Mouse (Mus musculus) embryonic facial prominence, embryonic 10.5 days (tissue): Measurements from ENCODE around the gene Tmem200a. TPM values are rescaled to one million over a fixed set of nuclear protein-coding genes. Genes with fewer than 3 reads are reported as not detected.

Experiments
- DNase-seq: peaks from one replicate; pipeline ENCODE4 v3.0.0-alpha.2; 2017; ENCODE audit warnings: low spot score
- H3K27ac ChIP-seq: fragments of 300-500 bp; sonication (generic); replicated peaks from 2 replicates; pipeline ENCODE4 v1.5.1; 2016; ENCODE audit warnings: mild to moderate bottlenecking
- H3K27me3 ChIP-seq: fragments of 300-500 bp; sonication (generic); replicated peaks from 2 replicates; pipeline ENCODE4 v1.6.1; 2016; ENCODE audit warnings: low read depth, mild to moderate bottlenecking; ENCODE audit not compliant: poor library complexity, severe bottlenecking
- H3K36me3 ChIP-seq: fragments of 300-500 bp; sonication (generic); replicated peaks from 2 replicates; pipeline ENCODE4 v1.6.1; 2016; ENCODE audit warnings: mild to moderate bottlenecking, moderate library complexity
- H3K4me1 ChIP-seq: fragments of 300-500 bp; sonication (generic); 2 replicates; pipeline ENCODE4 v1.6.1; 2016
- H3K4me3 ChIP-seq: fragments of 300-500 bp; sonication (generic); 2 replicates; pipeline ENCODE4 v1.5.1; 2016; ENCODE audit warnings: mild to moderate bottlenecking, moderate library complexity
- H3K9me3 ChIP-seq: fragments of 300-500 bp; sonication (generic); 2 replicates; pipeline ENCODE4 v1.6.1; 2016; ENCODE audit warnings: mild to moderate bottlenecking
- WGBS: fragments of 180-500 bp; shearing (Covaris S2); methylation state at CpG from one replicate; pipeline ENCODE4 v1.1.7; 2016; 5-methylcytosine and 5-hydroxymethylcytosine counted together
- polyA plus RNA-seq: library from polyadenylated mRNA; unstranded; fragments of >200 nt; fragmentation: Nextera tagmentation; extraction: Ambion mirVana; gene quantifications from 2 replicates; pipeline ENCODE4 v1.2.1, GENCODE M21; 2016

The Tmem200a gene
- polyA plus RNA-seq, 1 experiment from 2014 or later, result 3.0 TPM

DNA sequence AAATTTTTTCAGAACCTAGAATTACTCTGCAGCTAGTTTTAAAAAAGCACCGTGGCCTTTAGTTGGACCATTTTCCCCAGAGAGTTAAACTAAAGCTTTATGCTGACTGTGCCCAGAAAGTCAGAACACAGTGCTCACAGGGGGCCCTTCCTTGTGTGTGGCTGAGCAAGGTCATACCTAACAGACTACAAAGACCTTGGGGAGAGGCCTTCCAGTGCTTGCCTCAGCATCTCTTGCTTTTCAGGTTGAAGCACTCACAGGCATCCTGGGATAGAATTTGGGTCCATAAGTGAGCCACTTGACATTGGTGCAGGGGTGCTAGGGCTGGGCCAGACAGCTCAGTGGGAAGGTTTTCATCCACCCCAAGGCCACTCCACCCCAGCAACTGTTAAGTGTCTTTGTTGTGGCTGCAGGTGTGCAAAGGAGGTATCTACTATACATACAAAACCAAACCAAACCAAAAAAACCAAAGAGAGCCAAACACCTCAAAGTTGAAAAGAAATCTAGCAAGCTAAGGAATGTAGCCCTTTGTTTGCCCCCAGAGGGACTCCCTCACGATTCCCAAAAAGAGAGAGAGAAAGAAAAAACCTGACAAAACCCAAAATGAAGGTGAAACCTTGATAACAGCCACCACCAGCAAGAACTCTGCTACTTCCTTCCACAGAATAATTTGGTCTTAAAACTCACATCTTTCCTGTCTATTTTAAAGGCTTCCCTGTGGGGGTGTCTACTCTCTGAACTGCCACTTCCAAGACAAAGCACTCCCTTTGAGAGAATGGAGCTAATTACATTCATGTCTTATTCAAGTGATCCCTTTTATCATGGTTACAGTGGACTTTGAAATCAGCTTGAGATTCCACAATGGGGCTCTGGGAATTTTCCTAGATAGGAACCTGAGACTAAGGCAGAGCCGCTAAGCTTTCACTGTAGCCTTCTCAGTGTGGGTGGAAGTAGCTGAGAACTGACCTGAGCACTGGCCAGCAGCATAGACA, 119.8 kb downstream of the Tmem200a start:
- Histone ChIP-seq H3K4me1 (peaks cover 5% of the 10 kb centered on the region; the same call in 1 of the 2 replicates), H3K4me3 (no peak overlapping the region), H3K27ac (no peak overlapping the region), H3K36me3 (no peaks in the 10 kb centered on the region), H3K9me3 (no peaks in the 10 kb centered on the region), H3K27me3 (no peaks in the 10 kb centered on the region)
- DNase-seq, result no peak
- 43% methylated on average over 3 of the region's 3 CpGs for WGBS

DNA sequence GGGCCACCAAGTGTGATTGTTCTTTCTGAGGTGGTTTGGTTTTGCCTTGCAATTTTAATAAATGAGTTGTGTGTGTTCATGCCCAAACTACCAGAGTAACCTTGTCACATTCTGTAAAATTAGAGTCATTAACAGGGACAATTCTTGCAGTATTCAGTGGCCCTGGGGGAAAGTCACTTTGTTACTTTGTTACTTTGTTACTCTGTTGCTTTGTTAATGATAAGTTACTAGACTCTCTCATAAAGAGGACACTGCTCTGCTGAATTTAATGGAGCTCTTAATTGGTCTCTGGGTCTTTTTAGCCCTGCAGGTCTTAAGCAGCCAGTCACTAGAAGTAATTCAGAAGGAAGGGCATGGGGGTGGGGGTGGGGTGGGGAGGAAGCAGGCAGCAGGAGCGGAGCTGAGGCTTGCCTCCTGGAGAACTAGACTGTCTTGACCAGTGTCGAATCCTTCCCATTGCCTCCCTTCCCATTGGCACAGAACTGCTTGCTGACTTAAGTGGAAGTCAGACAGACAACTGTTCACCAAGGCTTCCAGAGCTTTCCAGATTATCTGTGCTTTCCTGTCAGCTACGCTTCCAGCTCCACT, 124.1 kb downstream of the Tmem200a start:
- Histone ChIP-seq H3K27me3 (no peaks in the 10 kb centered on the region), H3K27ac (no peak overlapping the region), H3K9me3 (no peaks in the 10 kb centered on the region), H3K4me3 (no peak overlapping the region), H3K36me3 (no peaks in the 10 kb centered on the region), H3K4me1 (peaks cover 5% of the 10 kb centered on the region; the same call in 1 of the 2 replicates)
- no peak for DNase-seq
- WGBS, result 54% methylated on average over 3 of the region's 3 CpGs

GRCm38 (mm10) chr10:25952838-25953237, 126.0 kb downstream of the Tmem200a start:
- Histone ChIP-seq H3K9me3 (no peaks in the 10 kb centered on the region), H3K27me3 (no peaks in the 10 kb centered on the region), H3K4me1 (peaks cover 5% of the 10 kb centered on the region; the same call in 1 of the 2 replicates), H3K36me3 (no peaks in the 10 kb centered on the region), H3K27ac (no peak overlapping the region), H3K4me3 (no peak overlapping the region)
- DNase-seq, result no peak
- 88% methylated on average over 7 of the region's 7 CpGs for WGBS

- Histone ChIP-seq H3K9me3 (no peaks in the 10 kb centered on the region), H3K4me3 (no peak overlapping the region), H3K36me3 (no peaks in the 10 kb centered on the region), H3K4me1 (peaks cover 5% of the 10 kb centered on the region; the same call in 1 of the 2 replicates), H3K27me3 (no peaks in the 10 kb centered on the region), H3K27ac (no peak overlapping the region)
- no peak for DNase-seq
- 86% methylated on average over 6 of the region's 6 CpGs for WGBS
These were observed 126.7 kb downstream of the Tmem200a start for GRCm38 (mm10) chr10:25952150-25952549.

DNA sequence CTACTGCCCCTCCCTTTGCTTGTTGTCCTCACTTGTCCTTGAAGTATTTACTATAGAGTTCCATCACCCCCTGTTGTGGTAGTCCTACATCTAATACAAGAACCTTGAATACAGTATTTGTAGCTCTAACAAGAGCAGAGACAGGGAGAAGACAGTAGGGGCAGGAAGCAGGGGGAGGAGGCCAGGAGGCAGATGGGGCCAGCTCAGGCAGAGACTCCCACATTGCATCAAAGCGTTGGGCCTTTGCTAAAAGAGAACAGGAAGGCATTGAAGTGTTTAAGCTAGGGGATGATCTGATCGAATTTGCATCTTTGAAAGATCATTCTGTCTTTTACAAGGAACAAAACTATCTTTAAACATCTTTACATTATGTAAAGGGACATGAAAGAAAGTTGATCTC, 133.0 kb downstream of the Tmem200a start:
- Histone ChIP-seq H3K9me3 (no peaks in the 10 kb centered on the region), H3K4me1 (no peaks in the 10 kb centered on the region), H3K27me3 (no peaks in the 10 kb centered on the region), H3K27ac (no peak overlapping the region), H3K36me3 (no peaks in the 10 kb centered on the region), H3K4me3 (no peak overlapping the region)
- no peak for DNase-seq
- 78% methylated on average over 2 of the region's 2 CpGs for WGBS

DNA sequence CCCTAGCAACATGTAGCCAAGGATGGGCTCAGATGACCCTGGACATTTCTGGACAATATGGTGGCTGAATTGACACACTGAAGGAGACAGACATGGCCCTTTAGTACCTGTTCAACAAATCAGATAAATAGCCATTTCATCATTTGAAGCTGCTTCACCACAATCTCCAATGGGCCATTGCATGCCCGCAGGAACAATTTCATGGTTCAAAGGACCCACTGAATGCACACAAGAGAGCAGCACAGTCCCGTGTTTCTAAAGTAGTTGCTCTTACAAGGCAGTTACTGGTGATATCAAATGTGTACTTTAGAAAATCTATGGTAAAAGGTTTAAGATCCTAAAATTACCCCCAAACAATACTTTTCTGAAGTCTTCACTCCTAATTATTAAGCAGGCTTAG, 134.2 kb downstream of the Tmem200a start:
- Histone ChIP-seq H3K4me1 (no peaks in the 10 kb centered on the region), H3K36me3 (no peaks in the 10 kb centered on the region), H3K4me3 (no peak overlapping the region), H3K27ac (no peak overlapping the region), H3K27me3 (no peaks in the 10 kb centered on the region), H3K9me3 (no peaks in the 10 kb centered on the region)
- 68% methylated on average over 2 of the region's 2 CpGs for WGBS
- DNase-seq, result no peak

GRCm38 (mm10) chr10:25931796-25932195, 147.1 kb downstream of the Tmem200a start:
- no peak overlapping the region for H3K27ac ChIP-seq
- no peak for DNase-seq
- no peak overlapping the region for H3K4me3 ChIP-seq
- H3K9me3 ChIP-seq, result no peaks in the 10 kb centered on the region
- H3K27me3 ChIP-seq, result no peaks in the 10 kb centered on the region; the same call in 1 of the 2 replicates
- no peaks in the 10 kb centered on the region for H3K36me3 ChIP-seq
- H3K4me1 ChIP-seq, result peaks cover 30% of the 10 kb centered on the region
- 87% methylated on average over 8 of the region's 8 CpGs for WGBS

DNA sequence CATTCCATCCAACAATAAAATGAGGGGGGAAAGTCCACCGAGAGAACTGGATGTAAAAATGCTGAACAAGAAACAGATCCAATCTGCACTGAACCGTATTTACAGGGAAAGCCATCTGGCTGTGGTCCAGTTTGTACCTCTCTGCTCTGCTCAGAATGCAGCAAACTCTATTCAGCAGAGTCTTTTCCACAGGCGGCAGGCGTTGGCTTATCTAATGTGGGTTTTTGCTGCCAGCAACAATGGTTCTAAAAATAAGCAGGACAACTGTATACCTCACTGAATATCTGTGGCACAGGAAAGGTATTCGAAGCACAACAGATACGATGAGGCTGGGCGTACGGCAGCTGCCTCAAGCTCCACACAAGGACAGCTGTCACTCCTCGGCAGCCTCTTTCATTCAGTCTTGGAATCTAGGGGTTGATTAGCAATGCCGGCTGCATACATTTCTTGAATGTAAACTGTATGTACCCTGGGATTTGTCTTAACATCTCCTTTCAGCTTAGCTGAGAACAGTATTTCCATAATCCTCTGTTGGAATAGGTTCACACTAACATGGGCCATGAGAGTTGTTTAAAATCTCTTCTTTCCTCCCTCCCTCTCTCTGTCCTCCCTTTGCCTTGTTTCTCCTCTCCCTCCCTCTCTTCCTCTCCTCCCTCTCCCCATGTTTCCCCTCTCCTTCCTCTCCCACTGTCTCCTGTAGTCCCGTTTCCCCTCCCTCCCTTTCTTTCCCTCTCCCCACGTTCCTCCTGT, 149.3 kb downstream of the Tmem200a start:
- Histone ChIP-seq H3K4me3 (no peak overlapping the region), H3K4me1 (peaks cover 30% of the 10 kb centered on the region), H3K27ac (peak overlapping the region; percentile 49), H3K27me3 (no peaks in the 10 kb centered on the region; the same call in 1 of the 2 replicates), H3K36me3 (no peaks in the 10 kb centered on the region), H3K9me3 (no peaks in the 10 kb centered on the region)
- no peak for DNase-seq
- WGBS, result 41% methylated on average over 12 of the region's 12 CpGs

- peaks cover 30% of the 10 kb centered on the region for H3K4me1 ChIP-seq
- WGBS, result 29% methylated on average over 8 of the region's 8 CpGs
- H3K27me3 ChIP-seq, result no peaks in the 10 kb centered on the region; the same call in 1 of the 2 replicates
- peak; percentile 32 for DNase-seq
- no peaks in the 10 kb centered on the region for H3K36me3 ChIP-seq
- peak overlapping the region; percentile 49 for H3K27ac ChIP-seq
- H3K9me3 ChIP-seq, result no peaks in the 10 kb centered on the region
- no peak overlapping the region for H3K4me3 ChIP-seq
These were observed 149.9 kb downstream of the Tmem200a start for GRCm38 (mm10) chr10:25928861-25929368.

- Histone ChIP-seq H3K9me3 (no peaks in the 10 kb centered on the region), H3K27ac (peak overlapping the region; percentile 49), H3K36me3 (no peaks in the 10 kb centered on the region), H3K4me1 (peaks cover 30% of the 10 kb centered on the region), H3K27me3 (no peaks in the 10 kb centered on the region; the same call in 1 of the 2 replicates), H3K4me3 (no peak overlapping the region)
- no peak for DNase-seq
- 34% methylated on average over 3 of the region's 3 CpGs for WGBS
These were observed 150.4 kb downstream of the Tmem200a start for GRCm38 (mm10) chr10:25928448-25928786.

GRCm38 (mm10) chr10:25927553-25928447, 151.1 kb downstream of the Tmem200a start:
- DNase-seq, result peak; percentile 38

More at GRCm38 (mm10) chr10:25927553-25928447, 151.1 kb downstream of the Tmem200a start:
- Histone ChIP-seq H3K36me3 (no peaks in the 10 kb centered on the region), H3K9me3 (no peaks in the 10 kb centered on the region), H3K4me3 (no peak overlapping the region), H3K4me1 (peaks cover 30% of the 10 kb centered on the region), H3K27me3 (no peaks in the 10 kb centered on the region; the same call in 1 of the 2 replicates), H3K27ac (no peak overlapping the region)
- 41% methylated on average over 11 of the region's 11 CpGs for whole genome bisulfite sequencing
